Mouse (Mus musculus) right cerebral cortex, postnatal 4 days (tissue): Measurements from ENCODE around the gene Gm20518.

ENCODE experiments used
- DNase-seq: peaks from one replicate; pipeline ENCODE4 v3.0.0-alpha.2; 2022

Gm20518 gene

GRCm38 (mm10) chr16:17893923-17894322 lies 2.5 kb upstream of the Gm20518 start, which contains the start of gene Tssk1:
TSS of gene Tssk1 (plus strand) at chr16:17894223.
- no peak for DNase-seq

GRCm38 (mm10) chr16:17892606-17893005 lies 1.1 kb upstream of the Gm20518 start:
- DNase-seq, result no peak

- peak; percentile 71 for DNase-seq
Observed at GRCm38 (mm10) chr16:17890917-17891566, 429 bp downstream of the Gm20518 start.

- no peak for DNase-seq
Observed at GRCm38 (mm10) chr16:17890342-17890727, 1.1 kb downstream of the Gm20518 start.

GRCm38 (mm10) chr16:17889689-17890341 lies 1.7 kb downstream of the Gm20518 start:
- no peak for DNase-seq

GRCm38 (mm10) chr16:17884116-17884515 lies 7.4 kb downstream of the Gm20518 start:
- DNase-seq, result no peak

GRCm38 (mm10) chr16:17882196-17882595 lies 9.3 kb downstream of the Gm20518 start:
- DNase-seq, result no peak

- no peak for DNase-seq
Observed at GRCm38 (mm10) chr16:17879571-17879970, 11.9 kb downstream of the Gm20518 start.

- DNase-seq, result no peak
Observed at GRCm38 (mm10) chr16:17876096-17876495, 15.4 kb downstream of the Gm20518 start.

- DNase-seq, result no peak
Observed at GRCm38 (mm10) chr16:17875174-17875573, 16.3 kb downstream of the Gm20518 start.

GRCm38 (mm10) chr16:17872995-17873394 lies 18.5 kb downstream of the Gm20518 start:
- DNase-seq, result no peak

GRCm38 (mm10) chr16:17871248-17871647 lies 20.2 kb downstream of the Gm20518 start:
- DNase-seq, result no peak

GRCm38 (mm10) chr16:17865770-17866169 lies 25.7 kb downstream of the Gm20518 start:
- DNase-seq, result no peak

GRCm38 (mm10) chr16:17865293-17865692 lies 26.2 kb downstream of the Gm20518 start:
- DNase-seq, result no peak

- no peak for DNase-seq
Observed at GRCm38 (mm10) chr16:17858592-17858991, 32.9 kb downstream of the Gm20518 start.

GRCm38 (mm10) chr16:17857157-17857556 lies 34.3 kb downstream of the Gm20518 start:
- no peak for DNase-seq

- no peak for DNase-seq
Observed at GRCm38 (mm10) chr16:17853263-17853662, 38.2 kb downstream of the Gm20518 start.

GRCm38 (mm10) chr16:17851860-17852259 lies 39.6 kb downstream of the Gm20518 start:
- no peak for DNase-seq

GRCm38 (mm10) chr16:17851331-17851730 lies 40.1 kb downstream of the Gm20518 start:
- no peak for DNase-seq

GRCm38 (mm10) chr16:17849486-17849885 lies 42.0 kb downstream of the Gm20518 start:
- DNase-seq, result no peak

GRCm38 (mm10) chr16:17848928-17849327 lies 42.5 kb downstream of the Gm20518 start:
- no peak for DNase-seq

- no peak for DNase-seq
Observed at GRCm38 (mm10) chr16:17848431-17848830, 43.0 kb downstream of the Gm20518 start.

GRCm38 (mm10) chr16:17843701-17844365 lies 47.6 kb downstream of the Gm20518 start:
- no peak for DNase-seq

- DNase-seq, result no peak
Observed at GRCm38 (mm10) chr16:17842437-17842836, 49.0 kb downstream of the Gm20518 start.
